Mouse (Mus musculus) embryonic facial prominence, embryonic 14.5 days (tissue): ENCODE measurements around the gene Usp34. TPM values are rescaled to one million over a fixed set of nuclear protein-coding genes. Genes with fewer than 3 reads are reported as not detected.
"Not testable (repeated sequence)": the region's sequence is repeated elsewhere in the genome, so short reads cannot be mapped to it uniquely, and the experiment has no call there.

ENCODE experiments used
- ATAC-seq: fragments of 200-750 bp; cut with Nextera tagmentation; 2 replicates; pipeline ENCODE4 v1.8.0; 2017; ENCODE audit warnings: low read depth, moderate number of reproducible peaks, moderate TSS enrichment
- DNase-seq: peaks from one replicate; pipeline ENCODE4 v3.0.0-alpha.2; 2015; ENCODE audit warnings: low spot score
- H3K27ac ChIP-seq: fragments of 300-500 bp; sonication (generic); replicated peaks from 2 replicates; pipeline ENCODE4 v1.5.1; 2014; ENCODE audit warnings: low read depth, mild to moderate bottlenecking, low read length, moderate library complexity
- H3K27me3 ChIP-seq: fragments of 300-500 bp; sonication (generic); replicated peaks from 2 replicates; pipeline ENCODE4 v1.6.1; 2014; ENCODE audit warnings: low read length; ENCODE audit not compliant: control insufficient read depth, insufficient read depth
- H3K36me3 ChIP-seq: fragments of 300-500 bp; sonication (generic); 2 replicates; pipeline ENCODE4 v1.6.1; 2014; ENCODE audit warnings: low read length, mixed read lengths; ENCODE audit not compliant: control insufficient read depth, insufficient read depth
- H3K4me1 ChIP-seq: fragments of 300-500 bp; sonication (generic); 2 replicates; pipeline ENCODE4 v1.6.1; 2014; ENCODE audit warnings: antibody characterized with exemption, low read length; ENCODE audit not compliant: control insufficient read depth, insufficient read depth
- H3K4me2 ChIP-seq: fragments of 300-500 bp; sonication (generic); 2 replicates; pipeline ENCODE4 v1.6.1; 2014; ENCODE audit warnings: low read depth, mild to moderate bottlenecking, low read length, moderate library complexity, mixed read lengths
- H3K4me3 ChIP-seq: fragments of 300-500 bp; sonication (generic); 2 replicates; pipeline ENCODE4 v1.5.1; 2014; ENCODE audit warnings: low read depth, mild to moderate bottlenecking, low read length
- H3K9ac ChIP-seq: fragments of 300-500 bp; sonication (generic); 2 replicates; pipeline ENCODE4 v1.6.1; 2014; ENCODE audit warnings: low read depth, mild to moderate bottlenecking, low read length, moderate library complexity, mixed read lengths
- H3K9me3 ChIP-seq: fragments of 300-500 bp; sonication (generic); 2 replicates; pipeline ENCODE4 v1.6.1; 2016; ENCODE audit warnings: low read length; ENCODE audit not compliant: control insufficient read depth
- WGBS: fragments of 180-500 bp; shearing (Covaris S2); extraction: QIAGEN DNeasy Blood & Tissue Kit; methylation state at CpG from one replicate; pipeline ENCODE4 v1.1.7; 2014; 5-methylcytosine and 5-hydroxymethylcytosine counted together
- polyA plus RNA-seq: library from polyadenylated mRNA; unstranded; fragments of >200 nt; fragmentation: Nextera tagmentation; extraction: Ambion mirVana; gene quantifications from 2 replicates; pipeline ENCODE4 v1.2.1, GENCODE M21; 2014

Gene Usp34
- polyA plus RNA-seq, 1 experiment from 2014 or later = 40.6 TPM

GRCm38 (mm10) chr11:23307566-23307920 is 848 bp downstream of the Usp34 start:
- no peaks in the 10 kb centered on the region for H3K9me3 ChIP-seq
- DNase-seq (no peak), ATAC-seq (no peak)
- 2% methylated on average over 6 of the region's 6 CpGs for WGBS
- H3K9ac ChIP-seq = peak overlapping the region; percentile 94
- peak overlapping the region; percentile 97 for H3K4me3 ChIP-seq
- peak overlapping the region; percentile 71 for H3K4me2 ChIP-seq
- H3K27me3 ChIP-seq = no peaks in the 10 kb centered on the region
- H3K4me1 ChIP-seq = peaks cover 8% of the 10 kb centered on the region
- peak overlapping the region; percentile 99 for H3K27ac ChIP-seq
- H3K36me3 ChIP-seq = peaks cover 8% of the 10 kb centered on the region; the same call in 1 of the 2 replicates

- Histone ChIP-seq H3K36me3 (peaks cover 16% of the 10 kb centered on the region; the same call in 1 of the 2 replicates), H3K4me2 (no peak overlapping the region), H3K4me1 (peaks cover 4% of the 10 kb centered on the region), H3K9me3 (no peaks in the 10 kb centered on the region), H3K9ac (no peak overlapping the region), H3K4me3 (no peak overlapping the region), H3K27ac (no peak overlapping the region), H3K27me3 (no peaks in the 10 kb centered on the region)
- WGBS = 100% methylated on average over 1 of the region's 1 CpGs
- no peak for ATAC-seq
- DNase-seq = no peak
Measured at GRCm38 (mm10) chr11:23313496-23313895, 6.8 kb downstream of the Usp34 start.

GRCm38 (mm10) chr11:23329413-23329812 is 22.7 kb downstream of the Usp34 start:
- 91% methylated on average over 2 of the region's 2 CpGs for WGBS
- Histone ChIP-seq H3K4me3 (no peak overlapping the region), H3K27ac (no peak overlapping the region), H3K4me1 (no peaks in the 10 kb centered on the region), H3K36me3 (0 out of 2 replicates have a peak, but pooled peaks cover 10% of the 10 kb centered on the region), H3K27me3 (no peaks in the 10 kb centered on the region), H3K9ac (no peak overlapping the region), H3K4me2 (no peak overlapping the region), H3K9me3 (no peaks in the 10 kb centered on the region)
- no peak for ATAC-seq
- no peak for DNase-seq

- ATAC-seq (0 out of 2 replicates have a peak, but pooled peaks have one; percentile 37), DNase-seq (no peak)
- 61% methylated on average over 3 of the region's 3 CpGs for WGBS
- no peak overlapping the region for H3K27ac ChIP-seq
- no peak overlapping the region for H3K4me3 ChIP-seq
- no peaks in the 10 kb centered on the region for H3K9me3 ChIP-seq
- 0 out of 2 replicates have a peak, but pooled peaks cover 18% of the 10 kb centered on the region for H3K36me3 ChIP-seq
- H3K27me3 ChIP-seq = no peaks in the 10 kb centered on the region
- no peak overlapping the region for H3K4me2 ChIP-seq
- no peaks in the 10 kb centered on the region for H3K4me1 ChIP-seq
- H3K9ac ChIP-seq = no peak overlapping the region
Measured at GRCm38 (mm10) chr11:23332136-23332535, 25.4 kb downstream of the Usp34 start.

GRCm38 (mm10) chr11:23335160-23335559 is 28.5 kb downstream of the Usp34 start:
- Histone ChIP-seq H3K27me3 (no peaks in the 10 kb centered on the region), H3K27ac (no peak overlapping the region)

GRCm38 (mm10) chr11:23357226-23357625 is 50.5 kb downstream of the Usp34 start:
- not testable (repeated sequence) for H3K4me1 ChIP-seq, H3K4me2 ChIP-seq, H3K27me3 ChIP-seq, H3K9ac ChIP-seq, DNase-seq, ATAC-seq, H3K4me3 ChIP-seq, H3K9me3 ChIP-seq, H3K27ac ChIP-seq
- H3K36me3 ChIP-seq = peaks cover 54% of the 10 kb centered on the region
- WGBS = 71% methylated on average over 5 of the region's 5 CpGs

More at GRCm38 (mm10) chr11:23335160-23335559, 28.5 kb downstream of the Usp34 start:
- Histone ChIP-seq H3K4me2 (no peak overlapping the region), H3K36me3 (peaks cover 26% of the 10 kb centered on the region), H3K9ac (no peak overlapping the region), H3K4me1 (no peaks in the 10 kb centered on the region), H3K9me3 (no peaks in the 10 kb centered on the region), H3K4me3 (no peak overlapping the region)
- ATAC-seq (no peak), DNase-seq (no peak)
- WGBS = 71% methylated on average over 1 of the region's 1 CpGs

GRCm38 (mm10) chr11:23359687-23360235 is 53.1 kb downstream of the Usp34 start:
- WGBS = 75% methylated on average over 1 of the region's 1 CpGs
- not testable (repeated sequence) for H3K27ac ChIP-seq

GRCm38 (mm10) chr11:23362305-23362704 is 55.6 kb downstream of the Usp34 start:
- peaks cover 67% of the 10 kb centered on the region for H3K36me3 ChIP-seq
- H3K4me3 ChIP-seq = no peak overlapping the region
- H3K9ac ChIP-seq = no peak overlapping the region
- DNase-seq (no peak), ATAC-seq (no peak)
- H3K27me3 ChIP-seq = no peaks in the 10 kb centered on the region
- H3K4me2 ChIP-seq = no peak overlapping the region
- no peaks in the 10 kb centered on the region for H3K4me1 ChIP-seq
- H3K9me3 ChIP-seq = no peaks in the 10 kb centered on the region
- no peak overlapping the region for H3K27ac ChIP-seq

More at GRCm38 (mm10) chr11:23359687-23360235, 53.1 kb downstream of the Usp34 start:
- H3K4me1 ChIP-seq, DNase-seq, H3K4me2 ChIP-seq, ATAC-seq, H3K4me3 ChIP-seq, H3K9me3 ChIP-seq, H3K27me3 ChIP-seq, H3K9ac ChIP-seq: not testable (repeated sequence)
- H3K36me3 ChIP-seq = peaks cover 67% of the 10 kb centered on the region

- peaks cover 63% of the 10 kb centered on the region for H3K36me3 ChIP-seq
- no peak overlapping the region for H3K27ac ChIP-seq
- H3K9ac ChIP-seq = no peak overlapping the region
- DNase-seq (no peak), ATAC-seq (no peak)
- H3K9me3 ChIP-seq = no peaks in the 10 kb centered on the region
- WGBS = 93% methylated on average over 3 of the region's 3 CpGs
- H3K27me3 ChIP-seq = no peaks in the 10 kb centered on the region
- H3K4me2 ChIP-seq = no peak overlapping the region
- H3K4me3 ChIP-seq = no peak overlapping the region
- no peaks in the 10 kb centered on the region for H3K4me1 ChIP-seq
Measured at GRCm38 (mm10) chr11:23364348-23364747, 57.7 kb downstream of the Usp34 start.
